Mouse (Mus musculus): ENCODE data around the gene Olfr1555-ps1. TPM values are rescaled to one million over a fixed set of nuclear protein-coding genes. Genes with fewer than 3 reads are reported as not detected.

The Olfr1555-ps1 gene
- total RNA-seq, 1 experiment: not detected

GRCm38 (mm10) chr19:12143356-12143755 lies 26.6 kb downstream of the Olfr1555-ps1 start:
- in situ Hi-C loops (cut with MboI; ENCODE audit: low sequenced_read_pairs in 2 of 2, unreplicated experiment in 2 of 2): loop anchor here in 1 of 2 experiments (25.0 kb wide), 1 partner anchor 269 kb away; the partner anchor contains the start of gene Olfr1441
- Histone ChIP-seq H3K4me3 (ENCODE audit: insufficient read depth in 1 of 2, low read depth in 1 of 2, low read length in 2 of 2, poor library complexity in 1 of 2, severe bottlenecking in 1 of 2) (no peak overlapping the region), H3K4me1 (ENCODE audit: control insufficient read depth in 2 of 2, insufficient read depth in 2 of 2, low read length in 2 of 2, poor library complexity in 1 of 2) (no peaks in the 10 kb centered on the region), H3K36me3 (ENCODE audit: control insufficient read depth, insufficient read depth, low read length, poor library complexity, severe bottlenecking) (no peaks in the 10 kb centered on the region), H3K9ac (ENCODE audit: insufficient read depth, low read depth, low read length, poor library complexity, severe bottlenecking) (no peak overlapping the region), H3K27ac (ENCODE audit: insufficient read depth, low read depth, low read length, poor library complexity, severe bottlenecking) (no peak overlapping the region), H3K9me3 (ENCODE audit: control insufficient read depth, insufficient read depth, low read depth, low read length) (no peaks in the 10 kb centered on the region)
- TF ChIP-seq CHD2 (IDR thresholded peaks at IDR 0.05; ENCODE audit: low read depth, low read length) (no peak), ZC3H11A (IDR thresholded peaks at IDR 0.05; ENCODE audit: borderline replicate concordance, low read depth, low read length) (no peak)
- DNase-seq (ENCODE audit: low read depth, low spot score): no peak

DNA sequence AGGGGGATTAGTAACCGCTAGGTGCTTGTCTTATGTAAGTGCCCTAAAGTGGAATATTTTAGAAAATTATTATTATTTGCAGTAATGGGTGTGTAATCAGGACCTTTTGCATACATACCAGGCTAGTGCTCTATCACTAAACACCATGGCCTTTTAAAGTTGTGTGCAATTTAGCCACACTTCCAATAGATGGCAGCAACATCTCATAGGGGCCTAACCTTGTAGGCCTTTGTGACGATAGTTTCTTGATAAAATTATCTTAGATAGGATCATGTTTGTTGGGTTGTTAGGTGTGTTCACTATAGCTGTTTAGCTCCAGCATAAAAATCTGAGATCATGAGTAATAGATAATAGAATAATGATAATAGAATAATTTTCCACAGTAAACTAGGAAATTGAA lies 35.6 kb downstream of the Olfr1555-ps1 start:
- H3K4me1 ChIP-seq (ENCODE audit: control insufficient read depth in 2 of 2, insufficient read depth in 2 of 2, low read length in 2 of 2, poor library complexity in 1 of 2): no peaks in the 10 kb centered on the region; a peak in 1 of 4 replicates
- TF ChIP-seq ZNF384 (IDR thresholded peaks at IDR 0.05; ENCODE audit: low read depth, low read length) (no peak), CHD2 (IDR thresholded peaks at IDR 0.05; ENCODE audit: low read depth, low read length) (no peak), ZC3H11A (IDR thresholded peaks at IDR 0.05; ENCODE audit: borderline replicate concordance, low read depth, low read length) (peak; percentile 84; the same call in 1 of the 2 replicates), MAFK (IDR thresholded peaks at IDR 0.05; ENCODE audit: insufficient read depth, low read depth, low read length) (no peak), HCFC1 (IDR thresholded peaks at IDR 0.05; ENCODE audit: borderline replicate concordance, insufficient read depth, low read length) (no peak)
- no peak overlapping the region for H3K9ac ChIP-seq (ENCODE audit: insufficient read depth, low read depth, low read length, poor library complexity, severe bottlenecking)
- no peaks in the 10 kb centered on the region for H3K36me3 ChIP-seq (ENCODE audit: control insufficient read depth, insufficient read depth, low read length, poor library complexity, severe bottlenecking)
- H3K4me3 ChIP-seq (ENCODE audit: insufficient read depth in 1 of 2, low read depth in 1 of 2, low read length in 2 of 2, poor library complexity in 1 of 2, severe bottlenecking in 1 of 2): no peak overlapping the region
- in situ Hi-C loops (cut with MboI; ENCODE audit: low sequenced_read_pairs in 2 of 2, unreplicated experiment in 2 of 2): loop anchor here (10.0 to 25.0 kb wide), 2 partner anchors 278 to 281 kb away; partner anchors contain the start of gene Olfr1441 (in 2 of the 2)
- H3K27ac ChIP-seq (ENCODE audit: insufficient read depth, low read depth, low read length, poor library complexity, severe bottlenecking): no peak overlapping the region
- peak; percentile 38 for DNase-seq (ENCODE audit: low read depth, low spot score)
- no peaks in the 10 kb centered on the region for H3K9me3 ChIP-seq (ENCODE audit: control insufficient read depth, insufficient read depth, low read depth, low read length)

DNA sequence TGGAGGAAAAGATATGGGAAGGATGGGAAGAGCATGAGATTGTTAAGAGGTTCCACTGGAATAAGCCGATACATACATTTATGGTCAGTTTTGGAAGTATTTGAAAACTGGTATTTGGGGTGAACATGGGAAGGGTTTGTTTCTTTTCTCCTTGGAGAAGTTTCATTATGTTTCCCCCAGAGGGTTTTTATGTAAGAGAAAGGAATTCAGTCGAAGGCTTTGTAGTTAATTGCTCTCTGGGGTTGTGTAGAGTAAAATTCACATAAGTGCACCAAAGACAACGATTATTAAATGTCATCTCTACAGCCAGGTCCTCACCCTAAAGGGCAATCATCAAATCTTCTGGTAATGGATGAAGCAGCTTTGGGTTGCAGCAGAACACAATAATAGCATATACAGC lies 46.8 kb downstream of the Olfr1555-ps1 start, which contains the start of gene Olfr76:
Gene Olfr76, minus strand, starts transcription at position 101 of the 400 bp plus-strand sequence.
- in situ Hi-C loops (cut with MboI; ENCODE audit: low sequenced_read_pairs in 2 of 2, unreplicated experiment in 2 of 2): no loop called here
- Histone ChIP-seq H3K9ac (ENCODE audit: insufficient read depth, low read depth, low read length, poor library complexity, severe bottlenecking) (no peak within 1 kb of the TSS), H3K4me3 (ENCODE audit: insufficient read depth in 1 of 2, low read depth in 1 of 2, low read length in 2 of 2, poor library complexity in 1 of 2, severe bottlenecking in 1 of 2) (no peak within 1 kb of the TSS), H3K27ac (ENCODE audit: insufficient read depth, low read depth, low read length, poor library complexity, severe bottlenecking) (no peak within 1 kb of the TSS), H3K9me3 (ENCODE audit: control insufficient read depth, insufficient read depth, low read depth, low read length) (no peaks in the 10 kb centered on the region), H3K4me1 (ENCODE audit: control insufficient read depth in 2 of 2, insufficient read depth in 2 of 2, low read length in 2 of 2, poor library complexity in 1 of 2) (no peaks in the 10 kb centered on the region), H3K36me3 (ENCODE audit: control insufficient read depth, insufficient read depth, low read length, poor library complexity, severe bottlenecking) (no peaks in the 10 kb centered on the region)
- no peak for TF ChIP-seq HCFC1 (IDR thresholded peaks at IDR 0.05; ENCODE audit: borderline replicate concordance, insufficient read depth, low read length)
- TF ChIP-seq ZNF384 (IDR thresholded peaks at IDR 0.05; ENCODE audit: low read depth, low read length): no peak
- TF ChIP-seq CHD2 (IDR thresholded peaks at IDR 0.05; ENCODE audit: low read depth, low read length): no peak
- no peak for TF ChIP-seq ZC3H11A (IDR thresholded peaks at IDR 0.05; ENCODE audit: borderline replicate concordance, low read depth, low read length)
- TF ChIP-seq MAFK (IDR thresholded peaks at IDR 0.05; ENCODE audit: insufficient read depth, low read depth, low read length): no peak
- no peak for DNase-seq (ENCODE audit: low read depth, low spot score)

GRCm38 (mm10) chr19:12116464-12116863 lies 53.4 kb downstream of the Olfr1555-ps1 start:
- Histone ChIP-seq H3K4me3 (ENCODE audit: insufficient read depth in 1 of 2, low read depth in 1 of 2, low read length in 2 of 2, poor library complexity in 1 of 2, severe bottlenecking in 1 of 2) (no peak overlapping the region), H3K9me3 (ENCODE audit: control insufficient read depth, insufficient read depth, low read depth, low read length) (no peaks in the 10 kb centered on the region), H3K36me3 (ENCODE audit: control insufficient read depth, insufficient read depth, low read length, poor library complexity, severe bottlenecking) (no peaks in the 10 kb centered on the region), H3K9ac (ENCODE audit: insufficient read depth, low read depth, low read length, poor library complexity, severe bottlenecking) (no peak overlapping the region), H3K4me1 (ENCODE audit: control insufficient read depth in 2 of 2, insufficient read depth in 2 of 2, low read length in 2 of 2, poor library complexity in 1 of 2) (no peaks in the 10 kb centered on the region), H3K27ac (ENCODE audit: insufficient read depth, low read depth, low read length, poor library complexity, severe bottlenecking) (no peak overlapping the region)
- no peak for DNase-seq (ENCODE audit: low read depth, low spot score)
- in situ Hi-C loops (cut with MboI; ENCODE audit: low sequenced_read_pairs in 2 of 2, unreplicated experiment in 2 of 2): no loop called here
- no peak for TF ChIP-seq HCFC1 (IDR thresholded peaks at IDR 0.05; ENCODE audit: borderline replicate concordance, insufficient read depth, low read length)
- no peak for TF ChIP-seq ZNF384 (IDR thresholded peaks at IDR 0.05; ENCODE audit: low read depth, low read length)
- TF ChIP-seq ZC3H11A (IDR thresholded peaks at IDR 0.05; ENCODE audit: borderline replicate concordance, low read depth, low read length): no peak
- peak; percentile 84 for TF ChIP-seq MAFK (IDR thresholded peaks at IDR 0.05; ENCODE audit: insufficient read depth, low read depth, low read length)

GRCm38 (mm10) chr19:12115797-12116196 lies 54.1 kb downstream of the Olfr1555-ps1 start, which contains the start of gene Olfr1428:
Gene Olfr1428, minus strand, starts transcription at chr19:12115897.
- no peak for TF ChIP-seq HCFC1 (IDR thresholded peaks at IDR 0.05; ENCODE audit: borderline replicate concordance, insufficient read depth, low read length)
- no peak for TF ChIP-seq ZNF384 (IDR thresholded peaks at IDR 0.05; ENCODE audit: low read depth, low read length)
- no peak for TF ChIP-seq ZC3H11A (IDR thresholded peaks at IDR 0.05; ENCODE audit: borderline replicate concordance, low read depth, low read length)
- TF ChIP-seq CHD2 (IDR thresholded peaks at IDR 0.05; ENCODE audit: low read depth, low read length): no peak
- no peak for TF ChIP-seq MAFK (IDR thresholded peaks at IDR 0.05; ENCODE audit: insufficient read depth, low read depth, low read length)

More at GRCm38 (mm10) chr19:12115797-12116196, 54.1 kb downstream of the Olfr1555-ps1 start, which contains the start of gene Olfr1428:
- in situ Hi-C loops (cut with MboI; ENCODE audit: low sequenced_read_pairs in 2 of 2, unreplicated experiment in 2 of 2): no loop called here
- Histone ChIP-seq H3K4me1 (ENCODE audit: control insufficient read depth in 2 of 2, insufficient read depth in 2 of 2, low read length in 2 of 2, poor library complexity in 1 of 2) (no peaks in the 10 kb centered on the region), H3K9ac (ENCODE audit: insufficient read depth, low read depth, low read length, poor library complexity, severe bottlenecking) (no peak within 1 kb of the TSS), H3K9me3 (ENCODE audit: control insufficient read depth, insufficient read depth, low read depth, low read length) (no peaks in the 10 kb centered on the region), H3K36me3 (ENCODE audit: control insufficient read depth, insufficient read depth, low read length, poor library complexity, severe bottlenecking) (no peaks in the 10 kb centered on the region), H3K4me3 (ENCODE audit: insufficient read depth in 1 of 2, low read depth in 1 of 2, low read length in 2 of 2, poor library complexity in 1 of 2, severe bottlenecking in 1 of 2) (no peak within 1 kb of the TSS), H3K27ac (ENCODE audit: insufficient read depth, low read depth, low read length, poor library complexity, severe bottlenecking) (no peak within 1 kb of the TSS)
- no peak for DNase-seq (ENCODE audit: low read depth, low spot score)
